Mouse (Mus musculus): ENCODE results near the gene Ralbp1. TPM values are rescaled to one million over a fixed set of nuclear protein-coding genes. Genes with fewer than 3 reads are reported as not detected.

Gene Ralbp1
- total RNA-seq (2021), result 10 to 100 TPM; 46.3 to 66.8 TPM
- long read RNA-seq, experiment 1, transcript Ralbp1-202 (10 exons, 3,799 nt), result minor isoform, 9 of 57 reads
- long read RNA-seq, experiment 1, transcript Ralbp1-201 (10 exons, 3,811 nt), result major isoform, 38 of 57 reads
- long read RNA-seq, experiment 1, partial matches to known transcripts, result 7 of 57 reads
- long read RNA-seq, experiment 1, other reads (novel, unspliced or antisense), result 3 of 57 reads
- long read RNA-seq, experiment 2, transcript Ralbp1-201 (10 exons, 3,811 nt), result major isoform, 43 of 111 reads
- long read RNA-seq, experiment 2, transcript Ralbp1-202 (10 exons, 3,799 nt), result minor isoform, 5 of 111 reads
- long read RNA-seq, experiment 2, partial matches to known transcripts, result 49 of 111 reads
- long read RNA-seq, experiment 2, other reads (novel, unspliced or antisense), result 14 of 111 reads

DNA sequence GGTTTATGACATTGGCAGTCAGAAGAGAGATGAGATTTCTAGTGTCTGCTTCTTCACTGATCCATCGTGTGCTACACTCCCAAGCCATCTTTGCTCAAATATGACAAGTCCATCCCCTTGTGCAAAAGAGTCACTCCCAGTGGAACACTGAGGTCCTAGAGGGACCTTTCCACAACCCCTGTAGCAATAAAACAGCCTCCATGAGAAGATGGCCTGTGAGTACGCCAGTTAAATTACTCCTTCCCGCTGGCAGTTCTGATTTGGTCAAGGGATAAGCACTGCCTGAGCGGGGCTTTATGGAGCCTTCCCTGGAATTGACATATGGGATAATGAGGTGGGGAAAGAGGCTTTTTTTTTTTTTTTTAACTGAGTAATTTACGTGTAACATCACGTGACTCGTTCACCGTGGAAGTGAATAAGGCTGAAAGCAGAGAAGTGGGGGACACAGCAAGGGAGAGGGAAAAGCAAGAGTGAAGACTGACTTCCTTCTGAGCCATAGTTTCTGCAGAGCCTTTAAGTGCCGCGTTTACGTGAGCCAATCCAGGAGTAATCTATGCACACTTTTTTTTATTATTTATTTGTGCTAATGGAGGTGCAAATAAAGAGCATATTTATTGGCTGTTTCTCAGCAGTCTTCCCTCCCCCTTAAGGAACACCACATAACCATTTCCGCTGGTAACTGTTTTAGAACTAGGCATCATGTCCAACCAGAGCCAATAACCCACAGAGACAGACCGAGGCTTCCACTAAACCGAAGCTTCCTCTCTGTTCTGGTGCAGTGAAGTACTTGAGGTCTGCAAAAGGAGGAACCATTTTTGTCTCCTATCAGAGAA lies at the start of gene Ralbp1:
Gene Ralbp1, minus strand, starts transcription at position 102 of the 833 bp plus-strand sequence.
- DNase-seq (ENCODE audit: low spot score in 2 of 2), result peak in 1 of 2 experiments; percentile 29

DNA sequence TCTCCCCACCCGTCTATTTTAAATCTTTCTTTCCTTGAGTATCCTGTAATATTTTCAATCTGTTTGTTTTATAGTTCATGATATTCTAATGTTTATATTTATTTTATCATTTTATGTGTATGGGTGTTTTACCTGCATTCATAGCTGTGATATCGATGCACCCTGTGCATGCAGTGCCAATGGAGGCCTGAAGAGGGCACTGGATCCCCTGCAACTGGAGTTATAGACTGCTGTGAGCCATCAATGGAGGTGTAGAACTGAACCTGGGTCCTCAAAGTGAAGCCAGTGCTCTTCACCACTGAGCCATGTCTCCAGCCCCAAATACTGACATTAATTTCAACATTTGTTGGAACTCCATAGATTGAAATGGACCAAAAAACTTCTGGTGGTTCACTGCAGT lies 48.1 kb upstream of the Ralbp1 start:
- DNase-seq (ENCODE audit: low spot score in 2 of 2), result no peak

- DNase-seq (ENCODE audit: low spot score in 2 of 2), result no peak
These were observed 45.9 kb upstream of the Ralbp1 start for GRCm38 (mm10) chr17:65931525-65931924.

DNA sequence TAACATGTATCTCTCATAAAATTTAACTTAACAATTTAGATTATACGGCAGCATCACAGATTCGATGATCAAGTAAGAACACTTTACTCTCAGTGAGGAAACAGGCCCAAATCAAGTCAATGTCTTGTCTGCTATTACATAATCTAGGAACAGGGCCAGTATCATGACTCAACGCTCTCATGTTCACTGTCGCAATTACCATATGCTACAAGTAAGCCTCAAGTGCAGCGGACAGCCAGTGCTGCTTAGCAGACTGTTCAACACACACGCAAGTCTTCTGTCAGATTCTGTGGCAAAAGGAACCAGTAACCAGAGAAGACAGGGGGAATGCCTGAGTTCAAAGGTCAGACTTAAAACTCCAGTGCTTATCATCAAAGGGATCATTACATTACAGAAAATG lies 45.4 kb upstream of the Ralbp1 start:
- peak in 1 of 2 experiments; percentile 45 for DNase-seq (ENCODE audit: low spot score in 2 of 2)

GRCm38 (mm10) chr17:65930158-65930826 lies 44.7 kb upstream of the Ralbp1 start:
- no peak for DNase-seq (ENCODE audit: low spot score in 2 of 2)

DNA sequence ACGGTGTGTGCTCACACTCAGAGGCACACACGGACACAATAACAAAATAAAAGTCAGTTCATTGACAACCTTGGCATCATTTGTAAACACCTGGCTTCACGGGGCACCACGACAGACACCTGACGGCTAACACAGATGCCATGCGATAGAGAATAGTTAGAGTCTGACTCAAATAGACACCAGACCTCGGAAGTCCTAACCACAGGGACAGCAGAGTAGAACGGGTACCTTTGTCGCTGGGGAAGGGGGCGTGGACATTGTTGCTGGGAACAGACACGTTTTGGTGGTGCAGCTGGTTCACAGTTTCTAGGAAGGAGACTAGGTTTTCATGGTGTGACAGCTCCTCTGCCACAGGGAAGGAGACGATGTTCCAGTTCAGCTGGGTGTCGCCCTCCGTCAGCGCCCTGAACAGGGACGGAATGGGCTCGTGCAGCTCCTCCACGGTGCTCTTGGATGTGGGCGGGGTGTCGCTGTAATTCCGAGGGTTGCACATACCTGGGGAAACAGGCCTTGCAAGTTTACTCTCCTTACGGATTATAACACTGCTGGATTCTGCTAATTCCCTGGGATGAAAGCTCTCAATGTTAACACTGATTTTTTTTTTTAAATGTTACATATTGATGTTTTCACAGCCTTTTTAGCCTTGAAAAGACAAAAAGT lies 43.9 kb upstream of the Ralbp1 start:
- no peak for DNase-seq (ENCODE audit: low spot score in 2 of 2)

DNA sequence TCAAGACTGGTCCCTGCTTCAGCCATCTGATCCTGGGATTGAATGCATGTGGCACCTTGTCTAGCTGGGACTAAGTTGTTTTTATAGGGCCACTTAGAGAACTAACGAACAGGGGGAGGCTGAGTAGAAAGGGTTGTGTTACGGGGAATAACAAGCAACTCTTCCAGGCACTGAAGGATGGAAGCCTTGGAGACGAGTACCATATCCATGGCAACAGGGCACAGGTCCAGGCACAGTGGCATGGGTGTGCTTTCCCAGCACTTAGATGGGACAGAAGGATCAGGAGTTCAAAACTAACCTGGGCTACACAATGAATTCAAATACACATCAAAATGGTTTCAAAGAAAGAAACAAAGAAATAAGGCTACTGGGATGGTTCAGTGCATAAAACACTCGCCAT lies 41.5 kb upstream of the Ralbp1 start:
- DNase-seq (ENCODE audit: low spot score in 2 of 2), result no peak

DNA sequence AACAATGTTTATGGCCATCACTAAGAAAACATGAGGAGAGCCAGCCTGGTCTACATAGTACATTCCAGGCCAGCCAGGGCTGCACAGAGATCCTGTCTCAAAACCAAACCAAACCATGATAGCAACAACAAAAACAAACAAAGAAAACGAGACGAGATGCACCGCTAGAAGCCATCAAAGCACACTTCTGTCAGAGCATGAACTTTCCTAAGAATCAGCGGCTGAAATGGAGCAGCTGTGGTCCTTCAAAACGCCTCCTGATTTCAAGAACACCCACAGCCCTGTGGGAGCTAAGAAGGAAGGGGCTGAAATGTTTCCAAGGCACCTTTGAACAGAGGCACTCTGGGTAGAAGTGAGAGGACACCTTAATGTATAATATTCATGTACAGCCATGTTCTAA lies 38.6 kb upstream of the Ralbp1 start:
- DNase-seq (ENCODE audit: low spot score in 2 of 2), result no peak

- DNase-seq (ENCODE audit: low spot score in 2 of 2), result no peak
These were observed 36.4 kb upstream of the Ralbp1 start for GRCm38 (mm10) chr17:65921975-65922374.

DNA sequence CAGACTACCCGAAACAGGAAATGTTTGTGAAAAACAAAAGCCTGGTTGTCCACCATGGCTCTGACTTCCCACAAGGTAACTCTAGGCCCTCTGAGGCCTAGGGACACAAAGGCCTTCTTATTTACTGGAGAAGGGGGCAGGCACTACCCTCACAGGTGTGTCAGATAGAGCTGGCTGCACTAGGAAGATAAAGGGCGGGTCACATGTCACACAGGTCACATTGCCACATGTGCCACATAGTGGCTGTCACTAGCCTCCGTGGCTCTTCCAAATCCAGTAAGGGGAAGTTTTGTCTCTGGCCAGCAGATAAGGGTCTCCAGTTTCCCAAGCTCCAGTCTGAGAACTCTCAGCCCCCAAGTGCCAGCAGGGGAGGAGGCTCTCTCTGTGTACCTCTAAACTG lies 33.6 kb upstream of the Ralbp1 start:
- no peak for DNase-seq (ENCODE audit: low spot score in 2 of 2)

GRCm38 (mm10) chr17:65916135-65916668 lies 30.6 kb upstream of the Ralbp1 start:
- peak; percentile 31 to 64 for DNase-seq (ENCODE audit: low spot score in 2 of 2)

GRCm38 (mm10) chr17:65914083-65914482 lies 28.5 kb upstream of the Ralbp1 start:
- DNase-seq (ENCODE audit: low spot score in 2 of 2), result no peak

- no peak for DNase-seq (ENCODE audit: low spot score in 2 of 2)
These were observed 26.6 kb upstream of the Ralbp1 start for GRCm38 (mm10) chr17:65912202-65912601.

GRCm38 (mm10) chr17:65911285-65912069 lies 25.9 kb upstream of the Ralbp1 start:
- no peak for DNase-seq (ENCODE audit: low spot score in 2 of 2)

DNA sequence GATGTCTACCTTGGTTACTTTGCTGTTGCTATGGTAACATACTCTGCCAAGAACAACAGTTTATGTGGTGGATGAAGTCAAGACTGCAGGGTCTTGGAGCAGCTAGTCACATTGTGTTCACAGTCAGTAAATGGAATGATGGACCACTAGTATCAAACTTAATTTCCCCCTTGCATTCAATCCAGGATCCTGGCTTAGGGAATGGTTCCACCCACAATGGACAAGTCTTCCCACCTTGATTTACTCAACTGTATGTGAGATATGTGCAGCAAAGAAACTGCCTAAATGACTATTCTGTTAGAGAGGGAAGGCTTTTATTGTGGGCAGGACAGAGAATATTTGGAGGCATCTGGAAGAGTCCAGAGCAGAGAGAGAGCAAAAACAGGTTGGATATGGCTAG lies 22.7 kb upstream of the Ralbp1 start:
- no peak for DNase-seq (ENCODE audit: low spot score in 2 of 2)

DNA sequence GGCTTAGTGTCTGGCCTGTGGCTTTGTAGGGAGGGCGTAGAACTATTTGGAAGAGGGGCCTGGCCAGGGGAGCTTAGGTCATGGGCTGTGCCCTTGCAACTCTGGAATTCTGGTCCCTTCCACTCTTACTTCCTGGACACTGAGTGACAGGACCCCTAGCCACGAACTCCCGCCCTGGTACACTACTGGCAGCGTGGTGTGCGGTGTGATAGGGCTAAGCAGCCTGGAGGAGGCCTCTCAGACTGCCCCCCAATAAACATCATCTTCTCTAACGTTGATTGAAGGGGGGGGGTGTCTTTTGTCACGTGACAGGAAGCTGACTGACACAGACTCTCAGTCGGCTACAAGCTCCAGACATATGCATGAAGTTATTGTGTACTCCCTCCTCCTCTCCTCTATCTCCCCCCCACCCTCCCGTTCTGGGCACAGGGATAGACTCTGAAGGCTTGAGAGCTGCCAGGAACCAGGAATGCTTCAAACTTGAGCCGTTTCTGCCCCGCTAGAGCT lies 21.4 kb upstream of the Ralbp1 start:
- DNase-seq (ENCODE audit: low spot score in 2 of 2), result no peak

- no peak for DNase-seq (ENCODE audit: low spot score in 2 of 2)
These were observed 20.8 kb upstream of the Ralbp1 start for GRCm38 (mm10) chr17:65906313-65906894.

GRCm38 (mm10) chr17:65905241-65905640 lies 19.6 kb upstream of the Ralbp1 start:
- DNase-seq (ENCODE audit: low spot score in 2 of 2), result no peak

GRCm38 (mm10) chr17:65903826-65904225 lies 18.2 kb upstream of the Ralbp1 start:
- DNase-seq (ENCODE audit: low spot score in 2 of 2), result no peak
